Mouse (Mus musculus) limb, embryonic 14.5 days (tissue): ENCODE data around the gene Hnrnph1. TPM values are rescaled to one million over a fixed set of nuclear protein-coding genes. Genes with fewer than 3 reads are reported as not detected.
A peak's percentile ranks its signal among the peaks of the same experiment; 100 is the strongest.

Experiments
- ATAC-seq: fragments of 200-750 bp; cut with Nextera tagmentation; 2 replicates; pipeline ENCODE4 v1.8.0; 2017; ENCODE audit warnings: low read depth, moderate number of reproducible peaks, moderate TSS enrichment; ENCODE audit not compliant: low FRiP score
- DNase-seq: peaks from one replicate; pipeline ENCODE4 v3.0.0-alpha.2; 2015; ENCODE audit warnings: low spot score
- H3K27ac ChIP-seq: fragments of 300-500 bp; sonication (generic); replicated peaks from 2 replicates; pipeline ENCODE4 v1.5.1; 2014; ENCODE audit warnings: low read depth, mild to moderate bottlenecking, low read length, moderate library complexity, mixed read lengths
- H3K27me3 ChIP-seq: fragments of 300-500 bp; sonication (generic); 2 replicates; pipeline ENCODE4 v1.6.1; 2014; ENCODE audit warnings: low read length, mixed read lengths; ENCODE audit not compliant: control insufficient read depth, insufficient read depth
- H3K36me3 ChIP-seq: fragments of 300-500 bp; sonication (generic); 2 replicates; pipeline ENCODE4 v1.6.1; 2014; ENCODE audit warnings: mild to moderate bottlenecking, low read length, moderate library complexity, mixed read lengths; ENCODE audit not compliant: control insufficient read depth, insufficient read depth
- H3K4me1 ChIP-seq: fragments of 300-500 bp; sonication (generic); 2 replicates; pipeline ENCODE4 v1.6.1; 2014; ENCODE audit warnings: antibody characterized with exemption, low read length, mixed read lengths; ENCODE audit not compliant: control insufficient read depth, insufficient read depth
- H3K4me2 ChIP-seq: fragments of 300-500 bp; sonication (generic); replicated peaks from 2 replicates; pipeline ENCODE4 v1.6.1; 2014; ENCODE audit warnings: low read depth, mild to moderate bottlenecking, low read length, moderate library complexity; ENCODE audit not compliant: severe bottlenecking
- H3K4me3 ChIP-seq: fragments of 300-500 bp; sonication (generic); replicated peaks from 2 replicates; pipeline ENCODE4 v1.5.1; 2014; ENCODE audit warnings: low read length
- H3K9ac ChIP-seq: fragments of 300-500 bp; sonication (generic); 2 replicates; pipeline ENCODE4 v1.6.1; 2014; ENCODE audit warnings: mild to moderate bottlenecking, low read depth, low read length, moderate library complexity; ENCODE audit not compliant: severe bottlenecking
- H3K9me3 ChIP-seq: fragments of 300-500 bp; sonication (generic); 2 replicates; pipeline ENCODE4 v1.6.1; 2016; ENCODE audit warnings: low read length; ENCODE audit not compliant: control insufficient read depth
- POLR2A ChIP-seq: fragments of 200-500 bp; IDR thresholded peaks from 2 replicates; pipeline ENCODE4 v1.8.0; 2012; ENCODE audit warnings: inconsistent platforms, mild to moderate bottlenecking, moderate library complexity, borderline replicate concordance; ENCODE audit not compliant: insufficient read depth, insufficient read length; ENCODE audit errors: extremely low read depth
- WGBS: fragments of 180-500 bp; shearing (Covaris S2); extraction: QIAGEN DNeasy Blood & Tissue Kit; methylation state at CpG from one replicate; pipeline ENCODE4 v1.1.7; 2014; 5-methylcytosine and 5-hydroxymethylcytosine counted together
- polyA plus RNA-seq, 2 experiments: library from polyadenylated mRNA; depleted of rRNA in 1 of 2; stranded (reverse) in 1 of 2; unstranded in 1 of 2; fragments of >200 nt; fragmentation: Nextera tagmentation in 1 of 2; extraction: Ambion mirVana in 1 of 2; gene quantifications; 2 replicates each; pipeline versions ENCODE4 v1.2.1 to v1.2.3; 2012 to 2014

Hnrnph1 gene
- polyA plus RNA-seq, 2 experiments, result 453 to 769 TPM

DNA sequence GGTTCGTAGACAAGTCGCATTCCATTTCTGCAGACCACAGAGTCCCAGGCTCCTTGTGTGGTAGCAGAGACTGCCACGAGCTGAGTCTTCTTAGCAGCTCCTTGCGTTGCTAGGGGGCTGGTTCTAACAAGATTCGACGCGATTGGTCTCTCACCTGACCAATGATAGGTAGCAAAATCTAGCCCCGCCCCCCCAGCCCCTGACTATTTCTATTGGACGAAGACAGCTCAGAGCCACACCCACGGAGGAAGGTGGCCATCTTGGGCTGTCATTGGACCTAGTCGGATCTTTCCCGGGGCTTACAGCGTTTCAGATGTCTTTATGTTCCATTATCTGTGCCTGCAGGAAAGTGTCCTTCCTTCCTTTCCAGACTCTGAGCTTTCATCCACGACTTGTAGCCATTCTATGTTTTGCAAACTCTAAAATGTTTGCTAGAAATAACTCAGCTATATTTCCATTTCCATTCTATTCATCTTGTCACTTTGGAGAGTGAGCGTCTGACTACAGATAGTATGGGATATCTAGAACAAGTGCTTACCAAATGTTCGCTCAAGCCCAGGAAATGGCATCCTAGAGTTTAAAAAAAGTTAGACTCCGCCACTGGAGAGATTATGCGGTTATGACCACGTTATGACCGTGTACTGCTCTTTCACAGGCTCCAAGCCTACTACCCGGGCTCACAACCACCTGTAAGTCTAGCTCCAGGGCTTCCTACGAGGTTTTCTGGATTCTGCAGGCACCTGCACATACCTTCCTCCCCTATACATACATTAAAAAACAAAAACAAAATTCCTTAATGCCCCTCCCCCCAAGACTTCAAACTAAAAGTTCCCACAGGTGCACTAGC is 45.4 kb downstream of the Hnrnph1 start:
- Histone ChIP-seq H3K27me3 (no peaks in the 10 kb centered on the region), H3K9me3 (no peaks in the 10 kb centered on the region), H3K4me3 (peak overlapping the region; percentile 41), H3K4me1 (peaks cover 3% of the 10 kb centered on the region; the same call in 1 of the 2 replicates), H3K27ac (no peak overlapping the region), H3K9ac (peak overlapping the region; percentile 44), H3K36me3 (peaks cover 15% of the 10 kb centered on the region; the same call in 1 of the 2 replicates), H3K4me2 (peak overlapping the region; percentile 64)
- ATAC-seq (peak; percentile 98), DNase-seq (peak; percentile 98)
- 0 out of 2 replicates have a peak, but pooled peaks have one; percentile 20 for TF ChIP-seq POLR2A
- 27% methylated on average over 18 of the region's 22 CpGs for WGBS

DNA sequence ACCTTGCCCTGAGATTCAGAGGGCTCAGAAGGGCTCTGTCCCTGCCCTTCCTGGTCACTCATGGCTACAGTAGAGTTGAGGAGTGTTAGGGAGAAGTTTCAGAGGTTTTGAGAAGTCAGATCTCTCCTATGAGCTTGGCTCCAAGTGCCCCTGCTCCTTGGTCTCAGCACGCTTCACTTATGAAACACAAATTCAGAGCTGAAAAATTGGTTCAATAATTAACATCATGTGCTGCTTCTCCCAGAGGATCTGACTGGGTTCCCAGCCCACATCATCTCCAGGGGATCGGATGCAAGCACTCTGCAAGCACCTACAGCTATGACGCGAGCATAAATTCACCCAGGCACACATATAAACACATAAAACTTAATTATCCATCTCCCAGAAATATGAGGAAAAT is 49.3 kb downstream of the Hnrnph1 start:
- H3K9ac ChIP-seq, result no peak overlapping the region
- DNase-seq (no peak), ATAC-seq (no peak)
- H3K27me3 ChIP-seq, result no peaks in the 10 kb centered on the region
- H3K36me3 ChIP-seq, result no peaks in the 10 kb centered on the region
- 84% methylated on average over 4 of the region's 4 CpGs for WGBS
- no peak for TF ChIP-seq POLR2A
- no peak overlapping the region for H3K27ac ChIP-seq
- H3K9me3 ChIP-seq, result no peaks in the 10 kb centered on the region
- H3K4me2 ChIP-seq, result no peak overlapping the region
- no peak overlapping the region for H3K4me3 ChIP-seq
- H3K4me1 ChIP-seq, result peaks cover 8% of the 10 kb centered on the region

DNA sequence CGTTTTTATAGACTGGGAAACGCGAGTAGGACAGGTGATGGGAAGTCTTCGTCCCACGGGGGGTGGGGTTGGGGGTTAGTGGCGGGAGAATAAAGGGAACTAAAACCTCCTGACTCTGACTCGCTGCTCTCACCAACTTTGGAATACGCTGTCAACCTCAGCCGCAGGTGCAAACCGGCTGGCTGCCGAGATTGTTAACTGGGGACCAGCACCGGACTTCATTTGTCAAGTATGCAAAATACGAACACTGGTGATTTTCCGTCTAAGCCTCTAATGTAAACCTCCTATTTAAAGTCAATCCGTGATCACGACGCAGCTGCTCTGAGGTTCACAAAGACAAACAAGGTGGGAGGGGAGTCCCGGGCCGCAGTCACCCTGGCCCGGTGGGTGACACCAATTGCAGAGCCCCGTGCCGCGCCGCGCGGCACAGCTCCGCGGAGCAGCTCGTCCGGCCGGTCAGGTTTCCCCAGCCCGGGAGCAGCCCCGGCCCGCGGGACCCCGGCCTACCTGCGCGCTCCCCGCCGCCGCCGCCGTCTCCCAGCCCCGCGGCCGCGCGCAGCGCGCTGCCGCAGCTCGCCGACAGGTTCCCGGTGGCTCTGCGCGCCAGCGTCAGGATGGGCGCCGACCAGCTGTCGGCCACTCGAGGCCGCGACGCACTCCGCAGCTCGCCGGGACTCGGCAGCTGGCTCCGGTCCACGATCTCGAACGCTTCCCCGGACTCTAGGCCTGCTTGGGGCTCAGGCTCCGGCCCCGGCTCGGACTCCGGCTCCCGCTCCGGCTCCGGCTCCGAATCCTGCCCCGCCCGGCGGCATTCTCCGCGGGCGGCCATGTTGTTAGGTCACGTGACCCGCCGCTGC is 53.7 kb downstream of the Hnrnph1 start, which contains the start of gene Rufy1:
Rufy1 (minus strand) TSS at position 849 of the 857 bp plus-strand sequence.
- peak; percentile 86 for DNase-seq
- under 1% methylated on average over 74 of the region's 90 CpGs for WGBS
- Histone ChIP-seq H3K27ac (peak within 1 kb of the TSS; percentile 95), H3K36me3 (no peaks in the 10 kb centered on the region), H3K4me3 (peak within 1 kb of the TSS; percentile 80), H3K4me1 (peaks cover 12% of the 10 kb centered on the region), H3K9ac (peak within 1 kb of the TSS; percentile 91), H3K9me3 (no peaks in the 10 kb centered on the region), H3K27me3 (no peaks in the 10 kb centered on the region), H3K4me2 (peak within 1 kb of the TSS; percentile 73)
- peak; percentile 85 for ATAC-seq
- peak; percentile 42; the same call in 1 of the 2 replicates for TF ChIP-seq POLR2A

DNA sequence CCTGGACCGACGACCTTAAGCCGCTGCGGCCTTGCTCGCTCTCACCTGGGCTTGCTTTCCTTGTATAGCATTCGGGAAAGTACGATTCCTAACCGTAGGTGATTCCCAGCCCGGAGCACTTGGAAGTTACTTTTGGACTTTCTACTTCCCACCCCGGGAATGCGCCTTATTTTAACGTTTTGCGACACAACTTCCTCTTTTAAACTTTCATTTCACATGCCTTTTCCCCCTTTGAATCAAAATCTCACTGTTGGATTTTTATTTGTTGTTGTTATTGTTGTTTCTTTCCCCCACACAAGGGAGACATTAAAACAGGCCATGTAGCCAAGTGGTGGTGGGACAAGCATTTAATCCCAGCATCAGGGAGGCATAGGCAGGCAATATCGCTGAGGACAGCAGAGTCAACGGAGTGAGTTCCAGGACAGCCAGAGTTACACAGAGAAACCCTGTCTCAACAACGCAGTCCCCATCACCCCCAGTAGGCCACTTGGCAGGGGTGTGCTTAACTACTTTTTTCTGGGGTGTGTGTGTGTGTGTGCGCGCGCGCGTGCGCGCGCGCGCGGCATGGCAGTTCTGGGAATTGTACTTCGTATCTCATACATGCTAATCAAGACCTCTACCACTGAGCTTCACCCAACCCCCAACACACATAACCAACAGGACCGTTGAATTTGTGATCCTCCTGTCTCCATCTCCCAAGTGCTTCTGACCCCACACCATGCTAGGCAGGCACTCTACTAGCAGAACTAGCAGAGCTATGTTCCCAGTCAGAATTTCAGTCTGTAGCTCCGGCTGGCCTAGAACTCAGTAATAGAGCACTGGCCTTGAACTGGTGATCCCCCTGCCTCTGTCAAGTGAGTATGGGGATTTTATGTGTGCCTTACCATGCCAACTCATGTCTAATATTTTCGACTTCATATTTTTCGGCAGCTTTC is 54.6 kb downstream of the Hnrnph1 start:
- Histone ChIP-seq H3K27me3 (no peaks in the 10 kb centered on the region), H3K36me3 (no peaks in the 10 kb centered on the region), H3K9ac (peak overlapping the region; percentile 91), H3K4me1 (peaks cover 12% of the 10 kb centered on the region), H3K4me3 (peak overlapping the region; percentile 80), H3K9me3 (no peaks in the 10 kb centered on the region), H3K4me2 (peak overlapping the region; percentile 73), H3K27ac (peak overlapping the region; percentile 95)
- 29% methylated on average over 32 of the region's 32 CpGs for WGBS
- TF ChIP-seq POLR2A, result no peak
- ATAC-seq (0 out of 2 replicates have a peak, but pooled peaks have one; percentile 23), DNase-seq (no peak)

DNA sequence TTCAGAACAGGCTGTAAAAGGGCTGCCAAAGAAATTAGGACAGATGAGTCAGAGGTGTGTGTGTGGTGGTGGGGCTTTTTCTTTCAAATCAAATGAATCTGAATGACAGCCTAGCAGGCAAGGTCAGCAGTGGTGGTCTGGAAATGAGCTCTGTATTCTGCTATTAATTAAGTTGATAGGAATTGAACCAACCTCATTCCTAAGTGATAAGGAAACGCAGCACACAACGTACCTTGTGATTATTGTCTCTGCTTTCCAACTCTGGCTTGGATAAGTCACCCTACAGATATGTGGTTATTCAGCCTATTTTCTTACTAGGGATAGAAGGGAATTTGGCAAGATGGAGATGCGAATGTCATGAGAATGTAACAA is 55.3 kb downstream of the Hnrnph1 start:
- no peaks in the 10 kb centered on the region for H3K27me3 ChIP-seq
- DNase-seq (no peak), ATAC-seq (no peak)
- no peak overlapping the region for H3K4me2 ChIP-seq
- no peaks in the 10 kb centered on the region for H3K36me3 ChIP-seq
- no peaks in the 10 kb centered on the region for H3K9me3 ChIP-seq
- H3K27ac ChIP-seq, result no peak overlapping the region
- WGBS, result 85% methylated on average over 3 of the region's 3 CpGs
- peaks cover 12% of the 10 kb centered on the region for H3K4me1 ChIP-seq
- H3K9ac ChIP-seq, result no peak overlapping the region
- TF ChIP-seq POLR2A, result no peak
- H3K4me3 ChIP-seq, result no peak overlapping the region
